Mouse (Mus musculus): Measurements from ENCODE around the gene Frmd5. TPM values are rescaled to one million over a fixed set of nuclear protein-coding genes. Genes with fewer than 3 reads are reported as not detected.

Frmd5 gene
- total RNA-seq, 4 experiments from 2014 or later, result 86.6 to 189 (median 156) TPM

- DNase-seq (ENCODE audit: low spot score), result peak; percentile 15
Observed at GRCm38 (mm10) chr2:121621262-121622163, 185.4 kb downstream of the Frmd5 start.

DNA sequence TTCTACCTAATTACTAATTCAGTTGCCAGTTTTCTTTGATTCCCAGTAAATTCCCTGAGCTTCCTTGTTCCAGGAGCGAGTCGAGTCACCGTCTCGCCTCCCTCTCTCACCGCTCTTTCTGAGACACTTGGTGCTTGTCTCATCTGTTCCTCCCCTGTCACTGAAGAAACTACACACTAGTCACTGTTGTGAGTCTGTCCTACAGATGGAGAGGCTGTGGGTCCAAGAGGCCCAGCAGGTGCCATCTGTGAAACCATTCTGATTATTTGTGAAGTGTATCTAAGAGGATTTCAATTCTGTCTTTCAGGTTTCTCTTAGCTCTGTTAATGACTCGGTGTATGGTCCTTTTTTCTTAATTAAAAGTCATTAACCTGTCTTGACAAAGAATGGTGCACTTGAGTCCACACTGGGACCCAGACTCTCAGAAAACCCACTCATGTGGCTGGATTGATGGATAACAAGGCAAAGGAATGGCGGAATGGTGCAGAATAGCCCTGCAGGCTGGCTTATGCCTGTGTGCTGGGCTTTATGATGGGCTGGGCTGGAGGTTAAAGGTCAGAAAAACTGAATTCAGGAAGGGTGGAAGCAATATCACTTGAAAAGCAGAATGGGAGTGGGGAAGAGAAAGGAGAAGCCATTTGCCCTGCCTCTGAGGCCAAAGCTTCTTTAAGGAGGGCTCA is 186.2 kb downstream of the Frmd5 start:
- no peak for DNase-seq (ENCODE audit: low spot score)

DNA sequence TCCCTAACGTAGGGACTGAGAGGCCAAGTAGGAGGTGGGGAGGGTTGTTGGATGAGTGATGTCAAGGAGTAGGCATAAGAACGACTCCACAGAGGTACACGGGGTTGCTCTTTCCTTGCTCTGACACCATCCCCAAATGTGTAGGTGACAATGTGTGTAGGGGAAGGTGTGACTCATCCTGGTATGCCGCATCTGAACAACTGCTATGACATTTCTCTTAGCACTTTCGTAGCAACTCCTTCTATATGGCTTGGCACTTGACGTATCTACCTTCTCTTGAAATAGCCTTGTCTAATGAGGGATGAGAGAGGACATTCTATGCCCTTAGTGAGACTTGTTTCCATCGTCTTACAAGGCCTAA is 191.7 kb downstream of the Frmd5 start:
- no peak for DNase-seq (ENCODE audit: low spot score)

GRCm38 (mm10) chr2:121614483-121615198 is 192.2 kb downstream of the Frmd5 start:
- DNase-seq (ENCODE audit: low spot score), result no peak

DNA sequence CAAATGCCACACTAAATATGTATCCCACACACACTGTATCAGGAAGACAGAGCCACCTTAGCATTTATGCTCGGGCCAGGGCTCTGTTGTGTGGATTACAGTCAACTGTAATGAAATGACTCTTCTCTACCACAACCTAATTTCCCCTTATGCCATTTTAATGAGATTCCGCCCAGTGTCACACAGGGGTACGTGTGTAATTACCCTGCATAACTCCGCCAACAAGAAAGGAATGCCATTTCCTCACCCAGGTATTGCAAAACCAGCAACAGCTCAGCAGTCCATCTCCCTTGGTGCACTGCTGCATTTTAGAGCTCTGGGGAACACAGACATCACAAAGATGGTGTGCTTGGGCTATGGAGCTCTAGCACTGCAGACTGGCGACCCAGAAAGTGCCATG is 194.8 kb downstream of the Frmd5 start:
- DNase-seq (ENCODE audit: low spot score), result no peak

GRCm38 (mm10) chr2:121610008-121610884 is 196.6 kb downstream of the Frmd5 start:
- no peak for DNase-seq (ENCODE audit: low spot score)

- no peak for DNase-seq (ENCODE audit: low spot score)
Observed at GRCm38 (mm10) chr2:121609141-121609724, 197.7 kb downstream of the Frmd5 start.

- DNase-seq (ENCODE audit: low spot score), result no peak
Observed at GRCm38 (mm10) chr2:121602397-121602796, 204.5 kb downstream of the Frmd5 start.

DNA sequence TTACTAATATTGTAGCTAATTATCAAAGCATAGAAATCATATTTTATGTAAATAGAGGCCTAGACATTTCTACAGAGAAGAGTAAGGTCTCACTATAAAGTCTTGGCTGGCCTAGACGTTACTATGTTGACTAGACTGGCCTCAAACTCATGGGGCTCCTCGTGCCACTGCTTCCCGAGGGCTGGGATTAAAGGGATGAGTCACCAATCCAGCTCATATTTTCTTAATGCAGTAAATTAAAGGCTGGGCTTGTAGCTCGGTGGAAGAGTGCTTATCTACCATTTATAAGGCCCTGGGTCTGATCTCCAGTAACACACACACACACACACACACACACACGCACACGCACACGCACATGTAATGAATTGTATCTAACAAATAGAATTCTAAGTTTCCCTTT is 205.3 kb downstream of the Frmd5 start:
- no peak for DNase-seq (ENCODE audit: low spot score)

GRCm38 (mm10) chr2:121600736-121601135 is 206.2 kb downstream of the Frmd5 start:
- no peak for DNase-seq (ENCODE audit: low spot score)

GRCm38 (mm10) chr2:121598249-121598648 is 208.6 kb downstream of the Frmd5 start:
- DNase-seq (ENCODE audit: low spot score), result no peak

GRCm38 (mm10) chr2:121596621-121597020 is 210.3 kb downstream of the Frmd5 start:
- no peak for DNase-seq (ENCODE audit: low spot score)

DNA sequence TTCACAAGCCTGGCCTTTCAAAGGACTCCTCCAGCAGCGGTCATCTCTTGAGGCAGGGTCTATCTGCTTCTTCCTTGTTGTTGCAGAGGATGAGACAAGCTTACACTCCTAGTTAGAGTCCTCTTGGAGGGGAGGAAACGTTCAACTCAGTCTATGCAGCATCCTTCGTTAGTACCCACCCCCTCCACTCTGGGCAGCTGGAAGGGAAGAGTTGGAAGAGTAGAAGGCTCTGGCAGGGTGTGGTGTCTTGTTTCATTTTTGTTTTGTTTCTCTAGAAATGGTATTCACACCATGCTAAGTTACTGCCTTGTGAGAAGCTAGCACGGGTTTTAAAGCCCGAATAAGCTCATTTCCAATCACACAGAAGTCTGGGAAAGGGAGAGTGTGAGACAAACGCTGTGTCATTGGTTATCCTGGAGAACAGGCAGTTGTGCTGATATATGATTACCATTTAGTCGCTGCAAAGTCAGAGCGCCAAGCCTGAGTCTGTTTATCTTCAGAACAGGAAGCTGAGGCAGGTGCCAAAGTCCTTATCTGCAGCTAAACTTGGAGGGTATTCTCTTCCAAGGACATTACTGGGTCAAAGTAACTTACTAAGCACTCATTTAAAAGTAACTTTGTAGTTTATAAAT is 212.1 kb downstream of the Frmd5 start:
- DNase-seq (ENCODE audit: low spot score), result peak; percentile 76

- DNase-seq (ENCODE audit: low spot score), result no peak
Observed at GRCm38 (mm10) chr2:121594131-121594530, 212.8 kb downstream of the Frmd5 start.

GRCm38 (mm10) chr2:121588309-121588694 is 218.6 kb downstream of the Frmd5 start:
- DNase-seq (ENCODE audit: low spot score), result peak; percentile 69

DNA sequence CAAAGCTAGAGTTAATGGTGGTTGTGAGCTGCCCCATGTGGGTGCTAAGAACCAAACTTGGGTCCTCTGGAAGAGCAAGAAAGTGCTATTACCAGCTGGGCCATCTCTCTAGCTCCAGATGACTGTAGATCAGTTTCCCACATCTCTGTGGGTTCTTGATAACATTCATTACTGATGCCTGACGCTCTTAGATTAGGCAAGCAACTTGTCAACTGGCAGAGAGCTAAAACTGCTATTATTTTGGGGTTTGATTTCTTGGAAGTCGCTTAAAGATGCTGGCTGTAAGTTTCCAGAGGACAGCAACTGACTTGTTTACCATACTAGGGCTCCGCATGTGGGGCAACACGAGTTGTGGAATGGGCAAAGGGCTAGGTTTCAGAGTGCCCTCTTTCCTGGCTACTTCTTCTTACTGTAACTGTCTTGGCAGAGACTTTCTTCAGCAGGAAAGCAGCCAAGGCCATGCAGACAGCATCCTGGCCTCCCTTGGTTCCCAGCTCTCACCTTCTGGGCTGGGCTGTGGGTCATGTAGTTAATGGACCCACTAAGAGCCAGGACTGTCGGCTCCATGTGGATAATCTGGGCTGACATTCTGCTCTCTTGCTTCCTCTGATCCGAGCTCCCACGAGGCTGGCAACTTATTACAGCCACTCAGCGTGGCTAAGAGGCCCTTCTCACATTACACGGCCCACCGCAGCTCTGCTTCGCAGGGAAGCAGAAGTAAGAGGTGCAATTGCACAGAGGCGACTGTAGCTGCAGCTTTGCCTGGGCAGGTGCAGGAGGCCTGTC is 219.2 kb downstream of the Frmd5 start:
- no peak for DNase-seq (ENCODE audit: low spot score)

DNA sequence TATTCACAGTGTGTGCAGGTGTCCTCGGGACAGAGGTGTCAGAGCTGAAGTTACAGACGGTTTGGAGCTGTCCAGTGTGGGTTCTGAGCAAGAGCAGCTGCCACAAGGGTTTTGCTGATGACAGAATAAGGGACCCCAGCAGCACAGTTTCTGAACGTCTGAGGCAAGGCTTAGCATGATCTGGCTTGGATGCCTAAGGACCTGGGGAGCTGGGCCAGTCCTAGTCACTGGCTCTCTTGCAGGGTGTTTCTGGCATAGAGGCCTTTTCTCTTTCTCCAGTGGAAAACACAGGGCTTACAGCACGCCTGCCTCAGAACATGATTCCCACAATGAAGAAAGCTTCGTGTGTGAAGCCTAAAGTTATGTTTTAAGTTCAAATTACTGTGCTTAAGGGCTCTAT is 222.2 kb downstream of the Frmd5 start:
- no peak for DNase-seq (ENCODE audit: low spot score)

DNA sequence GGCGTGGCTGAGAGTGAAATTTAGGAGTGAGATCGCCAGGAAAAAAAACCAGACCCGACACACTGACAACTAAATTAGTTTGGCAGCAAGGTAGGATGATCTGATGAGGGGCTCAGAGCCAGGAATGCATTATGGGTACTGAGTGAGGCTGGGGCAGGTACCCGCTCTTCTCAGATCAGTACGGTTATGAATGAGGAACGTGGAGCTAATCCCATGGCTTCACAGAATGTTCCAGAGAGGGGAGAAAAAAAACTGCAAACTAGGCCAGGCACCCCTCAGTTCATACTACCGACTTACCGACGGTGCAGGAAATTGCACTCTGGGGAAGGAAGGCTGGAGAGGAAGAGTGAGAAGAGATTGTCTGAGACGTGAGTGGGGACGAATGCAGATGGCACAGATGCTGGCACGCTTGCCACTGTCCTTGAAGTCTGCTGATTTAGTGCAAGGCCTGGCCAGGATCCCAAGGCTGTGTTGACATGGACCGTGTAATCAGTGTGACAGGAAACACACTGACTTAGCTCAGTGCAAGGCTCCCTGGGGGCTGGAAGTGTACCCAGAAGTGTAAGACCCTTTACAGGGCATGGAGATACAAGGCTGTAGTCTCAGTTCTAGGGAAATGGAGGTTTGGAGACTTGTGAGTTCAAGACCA is 223.3 kb downstream of the Frmd5 start:
- no peak for DNase-seq (ENCODE audit: low spot score)

GRCm38 (mm10) chr2:121582809-121583376 is 224.0 kb downstream of the Frmd5 start:
- no peak for DNase-seq (ENCODE audit: low spot score)

Measured in heart, adult 8-10 months (tissue).